Mouse (Mus musculus) megakaryocyte, adult 5-6 weeks (primary cell): ENCODE data around the gene Prpf40b. TPM values are rescaled to one million over a fixed set of nuclear protein-coding genes. Genes with fewer than 3 reads are reported as not detected.

Experiments used
- total RNA-seq, 2 experiments: library from RNA; stranded (forward) in 1 of 2; stranded (reverse) in 1 of 2; fragments of 153-499, 151-499 nt in 1 of 2; fragments of 221-1000, 200-1000 nt in 1 of 2; gene quantifications; 2 replicates each; pipeline versions ENCODE4 v1.2.3 to v1.2.4; 2015 to 2017

The Prpf40b gene
- total RNA-seq, 2 experiments from 2014 or later: 0.27 to 1.1 TPM

Other genes with a start within 250 kb of the Prpf40b start
- not detected in 2 replicates for gene Prph, start 239.9 kb upstream of the Prpf40b start, total RNA-seq (2015)
- gene Prph, start 239.9 kb upstream of the Prpf40b start, total RNA-seq (2017): not detected in 2 replicates
- gene Troap, start 220.5 kb upstream of the Prpf40b start, total RNA-seq (2015): 27.1 and 37.2 TPM in 2 replicates
- gene Troap, start 220.5 kb upstream of the Prpf40b start, total RNA-seq (2017): 27.9 and 28.3 TPM in 2 replicates
- gene C1ql4, start 207.3 kb upstream of the Prpf40b start, total RNA-seq (2015): not detected in 2 replicates
- not detected in 2 replicates for gene C1ql4, start 207.3 kb upstream of the Prpf40b start, total RNA-seq (2017)
- gene Dnajc22, start 201.9 kb upstream of the Prpf40b start, total RNA-seq (2015): not detected in 2 replicates
- 0.11 TPM in 1 of 2 replicates, not detected in the other for gene Dnajc22, start 201.9 kb upstream of the Prpf40b start, total RNA-seq (2017)
- gene Spats2, start 169.2 kb upstream of the Prpf40b start, total RNA-seq (2015): not detected in 2 replicates
- gene Spats2, start 169.2 kb upstream of the Prpf40b start, total RNA-seq (2017): not detected in 2 replicates
- not detected in 2 replicates for gene Kcnh3, start 70.2 kb upstream of the Prpf40b start, total RNA-seq (2015)
- gene Kcnh3, start 70.2 kb upstream of the Prpf40b start, total RNA-seq (2017): not detected in 2 replicates
- gene Mcrs1, start 43.1 kb upstream of the Prpf40b start, total RNA-seq (2015): 30.6 and 38.3 TPM in 2 replicates
- gene Mcrs1, start 43.1 kb upstream of the Prpf40b start, total RNA-seq (2017): 29.4 and 30.4 TPM in 2 replicates
- gene Fam186b, start 801 bp downstream of the Prpf40b start, total RNA-seq (2015): not detected in 2 replicates
- not detected in 2 replicates for gene Fam186b, start 801 bp downstream of the Prpf40b start, total RNA-seq (2017)
- 7.9 and 10.1 TPM in 2 replicates for gene Fmnl3, start 75.4 kb downstream of the Prpf40b start, total RNA-seq (2015)
- 11.4 and 16.3 TPM in 2 replicates for gene Fmnl3, start 75.4 kb downstream of the Prpf40b start, total RNA-seq (2017)
- gene Tmbim6, start 97.8 kb downstream of the Prpf40b start, total RNA-seq (2015): 410 and 456 TPM in 2 replicates
- gene Tmbim6, start 97.8 kb downstream of the Prpf40b start, total RNA-seq (2017): 187 and 196 TPM in 2 replicates
- 0.84 and 4.0 TPM in 2 replicates for gene Nckap5l, start 162.7 kb downstream of the Prpf40b start, total RNA-seq (2015)
- 0.73 TPM in 1 of 2 replicates, not detected in the other for gene Nckap5l, start 162.7 kb downstream of the Prpf40b start, total RNA-seq (2017)
- 8.2 and 9.8 TPM in 2 replicates for gene Bcdin3d, start 179.6 kb downstream of the Prpf40b start, total RNA-seq (2015)
- gene Bcdin3d, start 179.6 kb downstream of the Prpf40b start, total RNA-seq (2017): 3.6 and 4.6 TPM in 2 replicates
- gene Faim2, start 233.1 kb downstream of the Prpf40b start, total RNA-seq (2015): 0.04 TPM in 1 of 2 replicates, not detected in the other
- 0.49 TPM in 1 of 2 replicates, not detected in the other for gene Faim2, start 233.1 kb downstream of the Prpf40b start, total RNA-seq (2017)